Mouse (Mus musculus) limb, embryonic 15.5 days (tissue): ENCODE measurements around the gene Trdmt1. TPM values are rescaled to one million over a fixed set of nuclear protein-coding genes. Genes with fewer than 3 reads are reported as not detected.
"Not testable (repeated sequence)": the region's sequence is repeated elsewhere in the genome, so short reads cannot be mapped to it uniquely, and the experiment has no call there.

Source experiments
- ATAC-seq: fragments of 200-750 bp; cut with Nextera tagmentation; 2 replicates; pipeline ENCODE4 v1.8.0; 2017; ENCODE audit warnings: low read depth, moderate TSS enrichment; ENCODE audit not compliant: insufficient number of reproducible peaks, low FRiP score, low TSS enrichment
- H3K27ac ChIP-seq: fragments of 300-500 bp; sonication (generic); 2 replicates; pipeline ENCODE4 v1.5.1; 2015; ENCODE audit warnings: moderate library complexity, mild to moderate bottlenecking, inconsistent platforms
- H3K27me3 ChIP-seq: fragments of 300-500 bp; sonication (generic); 2 replicates; pipeline ENCODE4 v1.6.1; 2015; ENCODE audit warnings: inconsistent platforms
- H3K36me3 ChIP-seq: fragments of 300-500 bp; sonication (generic); 2 replicates; pipeline ENCODE4 v1.6.1; 2015; ENCODE audit warnings: inconsistent platforms
- H3K4me1 ChIP-seq: fragments of 300-500 bp; sonication (generic); 2 replicates; pipeline ENCODE4 v1.6.1; 2015; ENCODE audit warnings: inconsistent platforms
- H3K4me2 ChIP-seq: fragments of 300-500 bp; sonication (generic); 2 replicates; pipeline ENCODE4 v1.6.1; 2015; ENCODE audit warnings: mild to moderate bottlenecking, inconsistent platforms
- H3K4me3 ChIP-seq: fragments of 300-500 bp; sonication (generic); 2 replicates; pipeline ENCODE4 v1.5.1; 2015; ENCODE audit warnings: mild to moderate bottlenecking, inconsistent platforms
- H3K9ac ChIP-seq: fragments of 300-500 bp; sonication (generic); 2 replicates; pipeline ENCODE4 v1.6.1; 2015; ENCODE audit warnings: inconsistent platforms
- H3K9me3 ChIP-seq: fragments of 300-500 bp; sonication (generic); 2 replicates; pipeline ENCODE4 v1.6.1; 2016; ENCODE audit warnings: inconsistent platforms
- WGBS: fragments of 180-500 bp; shearing (Covaris S2); methylation state at CpG from one replicate; pipeline ENCODE4 v1.1.7; 2015; 5-methylcytosine and 5-hydroxymethylcytosine counted together
- polyA plus RNA-seq: library from polyadenylated mRNA; unstranded; fragments of >200 nt; fragmentation: Nextera tagmentation; extraction: Ambion mirVana; gene quantifications from 2 replicates; pipeline ENCODE4 v1.2.1, GENCODE M21; 2015

Trdmt1 gene
- polyA plus RNA-seq = 8.9 and 11.5 TPM in 2 replicates

DNA sequence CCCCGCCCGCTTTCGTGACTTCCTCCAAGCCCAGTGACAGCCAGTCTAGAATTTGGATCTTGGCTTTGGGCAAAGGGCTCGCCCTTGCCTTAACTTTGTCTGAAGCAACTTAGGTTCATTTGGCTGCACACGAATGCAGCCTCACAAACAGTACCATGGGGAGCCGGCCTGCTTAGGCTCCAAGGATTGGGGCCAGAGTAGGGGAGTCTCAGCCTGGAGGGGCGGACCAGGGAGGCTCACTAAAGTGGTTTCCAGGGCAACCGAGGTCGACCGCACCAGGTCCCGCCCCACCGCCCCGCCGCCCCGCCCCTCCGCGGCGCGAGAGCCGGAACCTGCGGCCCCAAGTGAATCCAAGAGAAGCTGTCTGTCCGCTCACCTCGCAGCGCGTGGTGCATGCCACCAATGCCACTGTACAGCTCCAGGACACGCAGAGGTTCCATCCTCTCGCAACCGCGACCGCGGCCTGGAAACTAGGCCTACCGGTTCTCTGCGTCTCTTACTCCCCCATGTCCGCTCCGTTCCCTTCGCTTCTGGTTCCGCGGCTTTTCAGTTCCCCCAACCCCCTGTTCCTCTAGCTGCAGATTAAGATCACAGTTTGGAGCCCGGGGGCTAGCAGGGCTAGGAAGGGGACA lies at the start of gene Trdmt1:
Gene Trdmt1 (minus strand): TSS at position 476 of the 632 bp plus-strand sequence.
- ATAC-seq = peak; percentile 97
- no peaks in the 10 kb centered on the region for H3K9me3 ChIP-seq

GRCm38 (mm10) chr2:13593328-13593727 lies 48.9 kb upstream of the Trdmt1 start:
- no peak for ATAC-seq
- 81% methylated on average over 4 of the region's 4 CpGs for WGBS
- H3K36me3 ChIP-seq = no peaks in the 10 kb centered on the region
- H3K4me1 ChIP-seq = no peaks in the 10 kb centered on the region
- H3K9ac ChIP-seq = no peak overlapping the region
- H3K27me3 ChIP-seq = no peaks in the 10 kb centered on the region
- H3K4me2 ChIP-seq = no peak overlapping the region
- no peaks in the 10 kb centered on the region for H3K9me3 ChIP-seq
- no peak overlapping the region for H3K4me3 ChIP-seq
- H3K27ac ChIP-seq = no peak overlapping the region

More for the DNA sequence above, at the start of gene Trdmt1:
- peak within 1 kb of the TSS; percentile 55 for H3K4me2 ChIP-seq
- H3K4me1 ChIP-seq = peaks cover 5% of the 10 kb centered on the region; the same call in 1 of the 2 replicates
- H3K9ac ChIP-seq = peak within 1 kb of the TSS; percentile 70
- H3K27me3 ChIP-seq = no peaks in the 10 kb centered on the region
- peak within 1 kb of the TSS; percentile 99 for H3K27ac ChIP-seq
- no peaks in the 10 kb centered on the region for H3K36me3 ChIP-seq
- under 1% methylated on average over 39 of the region's 39 CpGs for WGBS
- peak within 1 kb of the TSS; percentile 69 for H3K4me3 ChIP-seq

GRCm38 (mm10) chr2:13583746-13584145 lies 39.3 kb upstream of the Trdmt1 start:
- H3K4me1 ChIP-seq, H3K9me3 ChIP-seq, H3K27ac ChIP-seq, ATAC-seq, H3K27me3 ChIP-seq, H3K4me2 ChIP-seq, H3K9ac ChIP-seq, H3K4me3 ChIP-seq: not testable (repeated sequence)
- H3K36me3 ChIP-seq = peaks cover 39% of the 10 kb centered on the region

DNA sequence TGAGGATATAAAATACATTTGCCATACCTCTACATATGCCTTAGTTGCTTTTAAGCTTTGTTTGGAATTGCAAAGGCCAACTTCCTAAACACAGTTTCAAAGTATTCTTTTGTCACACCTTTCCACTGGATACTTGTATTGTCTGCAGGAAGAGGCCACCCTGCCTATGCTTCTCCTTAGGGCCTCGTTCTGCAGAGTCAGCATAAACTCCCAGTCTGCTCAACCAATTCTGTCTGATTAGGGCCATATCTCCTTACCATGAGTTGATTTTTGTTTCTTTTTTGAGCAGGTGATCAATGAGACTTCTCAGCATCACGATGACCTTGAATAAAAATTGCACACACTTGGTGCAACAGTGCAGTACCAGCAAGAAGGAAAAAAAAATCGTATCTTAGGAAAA lies 37.7 kb upstream of the Trdmt1 start:
- no peaks in the 10 kb centered on the region for H3K27me3 ChIP-seq
- H3K9me3 ChIP-seq = no peaks in the 10 kb centered on the region
- ATAC-seq = no peak
- peaks cover 8% of the 10 kb centered on the region; the same call in 1 of the 2 replicates for H3K4me1 ChIP-seq
- WGBS = 85% methylated on average over 3 of the region's 3 CpGs
- peaks cover 50% of the 10 kb centered on the region for H3K36me3 ChIP-seq
- H3K4me2 ChIP-seq = no peak overlapping the region
- H3K4me3 ChIP-seq = no peak overlapping the region
- no peak overlapping the region for H3K9ac ChIP-seq
- no peak overlapping the region for H3K27ac ChIP-seq

DNA sequence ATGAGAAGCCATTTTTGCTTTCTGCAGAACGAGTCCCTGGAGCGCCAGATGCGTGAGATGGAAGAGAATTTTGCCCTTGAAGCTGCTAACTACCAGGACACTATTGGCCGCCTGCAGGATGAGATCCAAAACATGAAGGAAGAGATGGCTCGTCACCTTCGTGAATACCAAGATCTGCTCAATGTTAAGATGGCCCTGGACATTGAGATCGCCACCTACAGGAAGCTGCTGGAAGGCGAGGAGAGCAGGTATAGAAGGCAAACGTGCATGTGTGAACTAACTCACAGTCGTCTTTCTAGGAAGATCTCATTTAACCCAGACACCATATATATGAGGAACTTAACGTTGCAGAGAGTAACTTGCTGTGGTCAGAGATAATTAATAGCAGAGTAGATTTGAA lies 35.5 kb upstream of the Trdmt1 start:
- Histone ChIP-seq H3K4me2 (no peak overlapping the region), H3K4me3 (no peak overlapping the region), H3K27me3 (no peaks in the 10 kb centered on the region), H3K9ac (no peak overlapping the region), H3K36me3 (peaks cover 58% of the 10 kb centered on the region), H3K4me1 (peaks cover 16% of the 10 kb centered on the region; the same call in 1 of the 2 replicates), H3K9me3 (no peaks in the 10 kb centered on the region), H3K27ac (no peak overlapping the region)
- no peak for ATAC-seq
- 66% methylated on average over 11 of the region's 11 CpGs for WGBS

- Histone ChIP-seq H3K4me2 (no peak overlapping the region), H3K27me3 (no peaks in the 10 kb centered on the region), H3K4me3 (no peak overlapping the region), H3K36me3 (peaks cover 58% of the 10 kb centered on the region), H3K4me1 (peaks cover 16% of the 10 kb centered on the region; the same call in 1 of the 2 replicates), H3K9ac (no peak overlapping the region), H3K9me3 (no peaks in the 10 kb centered on the region), H3K27ac (no peak overlapping the region)
- ATAC-seq = no peak
- 94% methylated on average over 8 of the region's 8 CpGs for WGBS
Observed at GRCm38 (mm10) chr2:13579315-13579714, 34.8 kb upstream of the Trdmt1 start.

GRCm38 (mm10) chr2:13578473-13579152 lies 34.1 kb upstream of the Trdmt1 start:
- Histone ChIP-seq H3K36me3 (peaks cover 58% of the 10 kb centered on the region), H3K27me3 (no peaks in the 10 kb centered on the region), H3K9ac (no peak overlapping the region), H3K9me3 (no peaks in the 10 kb centered on the region), H3K4me3 (no peak overlapping the region), H3K4me2 (0 out of 2 replicates have a peak overlapping the region, but pooled peaks have one; percentile 2), H3K4me1 (peaks cover 16% of the 10 kb centered on the region; the same call in 1 of the 2 replicates), H3K27ac (no peak overlapping the region)
- ATAC-seq = no peak
- 75% methylated on average over 14 of the region's 14 CpGs for WGBS

DNA sequence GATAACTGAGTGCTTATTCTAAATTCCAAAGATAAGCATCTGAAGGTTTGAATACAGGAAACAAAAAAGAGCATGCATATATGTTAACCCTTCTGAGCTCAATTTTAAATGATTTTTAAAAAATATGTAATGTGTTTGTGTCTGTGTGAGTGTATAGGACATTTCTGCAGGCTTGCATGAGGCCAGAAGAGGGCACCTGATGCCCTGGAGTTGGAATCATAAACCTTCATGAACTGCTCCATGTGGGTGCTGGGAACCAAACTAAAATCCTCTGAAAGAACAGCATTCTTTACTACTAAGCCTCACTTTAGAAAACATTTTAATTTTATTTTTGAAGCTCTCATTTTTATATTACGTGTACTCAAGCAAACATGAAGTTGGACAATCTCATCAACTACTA lies 32.9 kb upstream of the Trdmt1 start:
- H3K36me3 ChIP-seq = peaks cover 51% of the 10 kb centered on the region
- no peak overlapping the region for H3K27ac ChIP-seq
- H3K9ac ChIP-seq = no peak overlapping the region
- peak overlapping the region; percentile 32 for H3K4me2 ChIP-seq
- H3K9me3 ChIP-seq = no peaks in the 10 kb centered on the region
- 96% methylated on average over 1 of the region's 1 CpGs for WGBS
- peak overlapping the region; percentile 13 for H3K4me3 ChIP-seq
- peaks cover 23% of the 10 kb centered on the region for H3K4me1 ChIP-seq
- H3K27me3 ChIP-seq = no peaks in the 10 kb centered on the region
- ATAC-seq = no peak

DNA sequence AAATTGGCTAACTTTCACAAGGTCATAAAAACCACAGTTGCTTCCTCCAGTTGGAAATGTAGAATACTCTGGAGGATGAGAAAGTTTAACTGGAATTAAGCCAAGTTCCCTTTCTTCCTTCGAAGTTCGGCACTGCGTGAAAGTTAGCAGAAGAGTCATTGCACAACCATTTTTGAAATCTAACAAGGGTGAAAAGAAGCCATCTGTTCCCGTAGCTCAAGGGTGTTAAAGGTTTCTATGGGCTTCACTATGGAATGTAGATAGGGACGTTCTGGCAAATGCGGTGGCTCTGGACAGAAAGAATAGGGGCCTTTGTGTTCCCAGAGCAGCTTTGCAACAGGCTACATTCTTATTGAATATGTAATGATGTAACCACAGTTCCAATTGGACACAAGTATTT lies 31.5 kb upstream of the Trdmt1 start:
- Histone ChIP-seq H3K4me1 (peaks cover 28% of the 10 kb centered on the region), H3K4me2 (peak overlapping the region; percentile 59), H3K27me3 (no peaks in the 10 kb centered on the region), H3K27ac (peak overlapping the region; percentile 97), H3K9me3 (no peaks in the 10 kb centered on the region), H3K36me3 (peaks cover 38% of the 10 kb centered on the region), H3K4me3 (peak overlapping the region; percentile 76), H3K9ac (peak overlapping the region; percentile 85; the same call in 1 of the 2 replicates)
- ATAC-seq = no peak
- WGBS = 10% methylated on average over 6 of the region's 6 CpGs

DNA sequence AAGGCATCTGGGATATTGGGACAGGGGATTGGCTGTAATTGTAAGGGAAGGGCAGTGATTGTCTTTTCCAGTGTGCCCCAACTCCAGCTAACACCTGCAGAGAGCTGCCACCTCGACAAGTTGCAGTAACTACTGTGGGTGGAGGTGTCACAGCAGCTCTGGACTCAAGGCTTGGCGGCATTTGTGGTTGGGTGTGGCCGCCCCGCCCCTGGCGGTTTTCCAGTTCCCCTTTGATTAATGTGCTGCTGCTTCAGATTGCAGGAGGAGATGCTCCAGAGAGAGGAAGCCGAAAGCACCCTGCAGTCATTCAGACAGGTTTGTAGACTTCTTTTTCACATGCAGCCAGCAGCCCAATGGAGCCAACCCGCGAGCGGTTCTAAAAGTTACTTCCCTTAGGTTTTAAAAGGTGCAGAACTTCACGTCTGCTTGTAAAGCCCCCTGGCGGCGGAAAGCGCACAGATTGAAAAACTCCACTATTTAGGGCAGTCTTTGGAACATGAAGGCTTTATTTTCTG lies 30.9 kb upstream of the Trdmt1 start:
- Histone ChIP-seq H3K27me3 (no peaks in the 10 kb centered on the region), H3K36me3 (peaks cover 32% of the 10 kb centered on the region), H3K4me2 (peak overlapping the region; percentile 59), H3K4me3 (peak overlapping the region; percentile 76), H3K27ac (peak overlapping the region; percentile 97), H3K4me1 (peaks cover 28% of the 10 kb centered on the region), H3K9me3 (no peaks in the 10 kb centered on the region), H3K9ac (peak overlapping the region; percentile 85)
- no peak for ATAC-seq
- under 1% methylated on average over 13 of the region's 13 CpGs for WGBS

DNA sequence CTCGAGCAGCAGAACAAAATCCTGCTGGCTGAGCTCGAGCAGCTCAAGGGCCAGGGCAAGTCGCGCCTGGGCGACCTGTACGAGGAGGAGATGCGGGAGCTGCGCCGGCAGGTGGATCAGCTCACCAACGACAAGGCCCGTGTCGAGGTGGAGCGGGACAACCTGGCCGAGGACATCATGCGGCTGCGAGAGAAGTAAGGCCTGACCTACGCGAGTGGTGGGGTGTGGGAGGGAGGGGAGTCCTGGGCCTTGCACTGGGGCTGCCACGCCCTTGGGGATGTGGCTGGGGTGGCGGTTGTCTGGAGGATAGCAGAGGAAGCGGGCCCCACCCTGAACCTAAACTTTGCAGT lies 30.3 kb upstream of the Trdmt1 start:
- no peak for ATAC-seq
- Histone ChIP-seq H3K9me3 (no peaks in the 10 kb centered on the region), H3K36me3 (peaks cover 26% of the 10 kb centered on the region), H3K4me1 (peaks cover 28% of the 10 kb centered on the region), H3K27ac (peak overlapping the region; percentile 97), H3K27me3 (no peaks in the 10 kb centered on the region), H3K4me2 (peak overlapping the region; percentile 59), H3K9ac (peak overlapping the region; percentile 85), H3K4me3 (peak overlapping the region; percentile 76)
- under 1% methylated on average over 21 of the region's 21 CpGs for WGBS
